Mouse (Mus musculus): ENCODE data around the gene Smarca2. TPM values are rescaled to one million over a fixed set of nuclear protein-coding genes. Genes with fewer than 3 reads are reported as not detected.
A peak's percentile ranks its signal among the peaks of the same experiment; 100 is the strongest.

The Smarca2 gene
- polyA plus RNA-seq, 1 experiment from 2014 or later = 57.2 TPM

GRCm38 (mm10) chr19:26601459-26601858, 3.4 kb upstream of the Smarca2 start:
- H3K27ac ChIP-seq (ENCODE audit: low read depth, low read length) = no peak overlapping the region
- ATAC-seq = no peak
- H3K9me3 ChIP-seq (replicated peaks; ENCODE audit: control insufficient read depth, low read length) = no peaks in the 10 kb centered on the region
- no peak overlapping the region for H3K4me2 ChIP-seq (ENCODE audit: low read length)
- no peak overlapping the region for H3K4me3 ChIP-seq (ENCODE audit: low read depth, low read length)
- H3K4me1 ChIP-seq (ENCODE audit: control insufficient read depth, insufficient read depth, low read length) = no peaks in the 10 kb centered on the region
- H3K36me3 ChIP-seq (ENCODE audit: control insufficient read depth, insufficient read depth, low read length) = no peaks in the 10 kb centered on the region
- H3K27me3 ChIP-seq (replicated peaks; ENCODE audit: control insufficient read depth, insufficient read depth, low read length) = no peaks in the 10 kb centered on the region
- DNase-seq (ENCODE audit: low spot score) = no peak
- no peak overlapping the region for H3K9ac ChIP-seq (ENCODE audit: low read length)
- 70% methylated on average over 4 of the region's 4 CpGs for WGBS

- H3K4me1 ChIP-seq (ENCODE audit: control insufficient read depth, insufficient read depth, low read length) = peaks cover 9% of the 10 kb centered on the region
- no peak overlapping the region for H3K27ac ChIP-seq (ENCODE audit: low read depth, low read length)
- H3K4me3 ChIP-seq (ENCODE audit: low read depth, low read length) = no peak overlapping the region
- 55% methylated on average over 2 of the region's 2 CpGs for WGBS
- peak overlapping the region; percentile 100 for H3K4me2 ChIP-seq (ENCODE audit: low read length)
- H3K9ac ChIP-seq (ENCODE audit: low read length) = no peak overlapping the region
- DNase-seq (ENCODE audit: low spot score) (no peak), ATAC-seq (no peak)
- H3K27me3 ChIP-seq (replicated peaks; ENCODE audit: control insufficient read depth, insufficient read depth, low read length) = no peaks in the 10 kb centered on the region
- no peaks in the 10 kb centered on the region for H3K36me3 ChIP-seq (ENCODE audit: control insufficient read depth, insufficient read depth, low read length)
- H3K9me3 ChIP-seq (replicated peaks; ENCODE audit: control insufficient read depth, low read length) = no peaks in the 10 kb centered on the region
Observed at GRCm38 (mm10) chr19:26603296-26603860, 1.5 kb upstream of the Smarca2 start.

GRCm38 (mm10) chr19:26603906-26604754, 720 bp upstream of the Smarca2 start:
- peak overlapping the region; percentile 66 for H3K9ac ChIP-seq (ENCODE audit: low read length)
- peak overlapping the region; percentile 92 for H3K27ac ChIP-seq (ENCODE audit: low read depth, low read length)
- H3K36me3 ChIP-seq (ENCODE audit: control insufficient read depth, insufficient read depth, low read length) = no peaks in the 10 kb centered on the region
- H3K27me3 ChIP-seq (replicated peaks; ENCODE audit: control insufficient read depth, insufficient read depth, low read length) = no peaks in the 10 kb centered on the region
- 3% methylated on average over 35 of the region's 36 CpGs for WGBS
- peak; percentile 57 for ATAC-seq
- H3K9me3 ChIP-seq (replicated peaks; ENCODE audit: control insufficient read depth, low read length) = no peaks in the 10 kb centered on the region
- peak overlapping the region; percentile 100 for H3K4me2 ChIP-seq (ENCODE audit: low read length)
- H3K4me3 ChIP-seq (ENCODE audit: low read depth, low read length) = peak overlapping the region; percentile 65
- DNase-seq (ENCODE audit: low spot score) = peak; percentile 5
- H3K4me1 ChIP-seq (ENCODE audit: control insufficient read depth, insufficient read depth, low read length) = peaks cover 12% of the 10 kb centered on the region

GRCm38 (mm10) chr19:26605438-26606320, 829 bp downstream of the Smarca2 start:
- Histone ChIP-seq H3K27ac (ENCODE audit: low read depth, low read length) (peak overlapping the region; percentile 76), H3K27me3 (replicated peaks; ENCODE audit: control insufficient read depth, insufficient read depth, low read length) (no peaks in the 10 kb centered on the region), H3K9ac (ENCODE audit: low read length) (peak overlapping the region; percentile 69), H3K4me1 (ENCODE audit: control insufficient read depth, insufficient read depth, low read length) (peaks cover 12% of the 10 kb centered on the region), H3K36me3 (ENCODE audit: control insufficient read depth, insufficient read depth, low read length) (no peaks in the 10 kb centered on the region), H3K4me2 (ENCODE audit: low read length) (peak overlapping the region; percentile 100), H3K9me3 (replicated peaks; ENCODE audit: control insufficient read depth, low read length) (no peaks in the 10 kb centered on the region), H3K4me3 (ENCODE audit: low read depth, low read length) (peak overlapping the region; percentile 65)
- DNase-seq (ENCODE audit: low spot score) (peak; percentile 74), ATAC-seq (0 out of 2 replicates have a peak, but pooled peaks have one; percentile 0)
- under 1% methylated on average over 39 of the region's 44 CpGs for WGBS

GRCm38 (mm10) chr19:26606321-26607155, 1.7 kb downstream of the Smarca2 start:
- H3K27ac ChIP-seq (ENCODE audit: low read depth, low read length) = peak overlapping the region; percentile 76; the same call in 1 of the 2 replicates
- ATAC-seq = peak; percentile 4; the same call in 1 of the 2 replicates

GRCm38 (mm10) chr19:26607156-26607536, 2.3 kb downstream of the Smarca2 start:
- H3K36me3 ChIP-seq (ENCODE audit: control insufficient read depth, insufficient read depth, low read length) = no peaks in the 10 kb centered on the region
- H3K4me2 ChIP-seq (ENCODE audit: low read length) = peak overlapping the region; percentile 100
- no peak overlapping the region for H3K27ac ChIP-seq (ENCODE audit: low read depth, low read length)
- H3K4me3 ChIP-seq (ENCODE audit: low read depth, low read length) = peak overlapping the region; percentile 65
- H3K4me1 ChIP-seq (ENCODE audit: control insufficient read depth, insufficient read depth, low read length) = peaks cover 12% of the 10 kb centered on the region
- DNase-seq (ENCODE audit: low spot score) (peak; percentile 64), ATAC-seq (peak; percentile 24)
- 2% methylated on average over 47 of the region's 56 CpGs for WGBS
- H3K27me3 ChIP-seq (replicated peaks; ENCODE audit: control insufficient read depth, insufficient read depth, low read length) = no peaks in the 10 kb centered on the region
- no peaks in the 10 kb centered on the region for H3K9me3 ChIP-seq (replicated peaks; ENCODE audit: control insufficient read depth, low read length)
- peak overlapping the region; percentile 69 for H3K9ac ChIP-seq (ENCODE audit: low read length)

More at GRCm38 (mm10) chr19:26606321-26607155, 1.7 kb downstream of the Smarca2 start:
- peak overlapping the region; percentile 69 for H3K9ac ChIP-seq (ENCODE audit: low read length)
- H3K27me3 ChIP-seq (replicated peaks; ENCODE audit: control insufficient read depth, insufficient read depth, low read length) = no peaks in the 10 kb centered on the region
- H3K4me3 ChIP-seq (ENCODE audit: low read depth, low read length) = peak overlapping the region; percentile 65
- no peaks in the 10 kb centered on the region for H3K36me3 ChIP-seq (ENCODE audit: control insufficient read depth, insufficient read depth, low read length)
- H3K9me3 ChIP-seq (replicated peaks; ENCODE audit: control insufficient read depth, low read length) = no peaks in the 10 kb centered on the region
- under 1% methylated on average over 63 of the region's 63 CpGs for WGBS
- peak; percentile 49 for DNase-seq (ENCODE audit: low spot score)
- peak overlapping the region; percentile 100 for H3K4me2 ChIP-seq (ENCODE audit: low read length)
- H3K4me1 ChIP-seq (ENCODE audit: control insufficient read depth, insufficient read depth, low read length) = peaks cover 12% of the 10 kb centered on the region

- Histone ChIP-seq H3K9ac (ENCODE audit: low read length) (peak overlapping the region; percentile 69), H3K27me3 (replicated peaks; ENCODE audit: control insufficient read depth, insufficient read depth, low read length) (no peaks in the 10 kb centered on the region), H3K4me2 (ENCODE audit: low read length) (peak overlapping the region; percentile 100), H3K4me1 (ENCODE audit: control insufficient read depth, insufficient read depth, low read length) (peaks cover 12% of the 10 kb centered on the region), H3K9me3 (replicated peaks; ENCODE audit: control insufficient read depth, low read length) (no peaks in the 10 kb centered on the region), H3K36me3 (ENCODE audit: control insufficient read depth, insufficient read depth, low read length) (no peaks in the 10 kb centered on the region), H3K4me3 (ENCODE audit: low read depth, low read length) (peak overlapping the region; percentile 65), H3K27ac (ENCODE audit: low read depth, low read length) (no peak overlapping the region)
- DNase-seq (ENCODE audit: low spot score) = peak; percentile 43
- under 1% methylated on average over 35 of the region's 39 CpGs for WGBS
- no peak for ATAC-seq
Observed at GRCm38 (mm10) chr19:26607551-26608433, 2.9 kb downstream of the Smarca2 start.
